Mouse (Mus musculus) left cerebral cortex, postnatal 10 days (tissue): ENCODE data around the gene Olfr822. TPM values are rescaled to one million over a fixed set of nuclear protein-coding genes. Genes with fewer than 3 reads are reported as not detected.
"Not testable (repeated sequence)": the region's sequence is repeated elsewhere in the genome, so short reads cannot be mapped to it uniquely, and the experiment has no call there.

Experiments
- DNase-seq, 2 experiments: peaks; one replicate each; pipeline ENCODE4 v3.0.0; 2021 to 2022; ENCODE audit warnings: low spot score in 2 of 2, mixed read lengths in 1 of 2; ENCODE audit errors: extremely low spot score in 1 of 2
- intact Hi-C: fragments of 180-260 bp; cut with DNase I; formaldehyde crosslinking; loops from one replicate; pipeline ENCODE4 v1.15.1; 2025
- total RNA-seq, 2 experiments: library from RNA; stranded (reverse); gene quantifications; 2 replicates each; pipeline ENCODE4 v1.2.3; 2021

The Olfr822 gene
- total RNA-seq: not detected

- intact Hi-C loops: no loop called here
- DNase-seq: no peak
Measured at GRCm38 (mm10) chr10:130070910-130071309, at the start of gene Olfr822. Olfr822 (plus strand) TSS chr10:130071210.

- intact Hi-C loops: no loop called here
- DNase-seq: no peak
Measured at GRCm38 (mm10) chr10:130030048-130030447, 41.0 kb upstream of the Olfr822 start, which contains the start of gene Olfr821. Olfr821 (plus strand) TSS chr10:130030348.

GRCm38 (mm10) chr10:130037096-130037495 lies 33.9 kb upstream of the Olfr822 start:
- intact Hi-C loops: no loop called here
- DNase-seq: no peak

GRCm38 (mm10) chr10:130092838-130093440 lies 21.9 kb downstream of the Olfr822 start:
- DNase-seq: peak; percentile 56 to 59
- intact Hi-C loops: loop anchor here (2.0 to 10.0 kb wide), 2 partner anchors 538 to 1066 kb away; no protein-coding TSS in a partner anchor

- intact Hi-C loops: loop anchor here (10.0 kb wide), 1 partner anchor 541 kb away; no protein-coding TSS in a partner anchor
- no peak for DNase-seq
Measured at GRCm38 (mm10) chr10:130096104-130096503, 25.1 kb downstream of the Olfr822 start.

- intact Hi-C loops, DNase-seq: not testable (repeated sequence)
Measured at GRCm38 (mm10) chr10:130115283-130115682, 44.3 kb downstream of the Olfr822 start, which contains the start of gene Olfr823. Olfr823 (minus strand) TSS chr10:130115383.

GRCm38 (mm10) chr10:130116045-130116444 lies 45.0 kb downstream of the Olfr822 start:
- intact Hi-C loops, DNase-seq: not testable (repeated sequence)

Other genes with a start within 250 kb of the Olfr822 start
- gene Olfr812, start 225.1 kb upstream of the Olfr822 start, total RNA-seq: not detected
- not detected for gene Olfr813, start 215.8 kb upstream of the Olfr822 start, total RNA-seq
- not detected for gene Olfr814, start 191.4 kb upstream of the Olfr822 start, total RNA-seq
- gene Olfr815, start 165.3 kb upstream of the Olfr822 start, total RNA-seq: not detected
- not detected for gene Olfr816, start 155.6 kb upstream of the Olfr822 start, total RNA-seq
- gene Olfr818, start 122.1 kb upstream of the Olfr822 start, total RNA-seq: not detected
- not detected for gene Olfr819, start 103.9 kb upstream of the Olfr822 start, total RNA-seq
- gene Olfr247, start 95.1 kb upstream of the Olfr822 start, total RNA-seq: not detected
- not detected for gene Gm10310, start 86.1 kb upstream of the Olfr822 start, total RNA-seq
- gene Olfr820, start 58.6 kb upstream of the Olfr822 start, total RNA-seq: not detected
- not detected for gene Olfr821, start 40.9 kb upstream of the Olfr822 start, total RNA-seq
- not detected for gene Olfr823, start 44.2 kb downstream of the Olfr822 start, total RNA-seq
- gene Olfr824, start 58.8 kb downstream of the Olfr822 start, total RNA-seq: not detected
- gene Olfr825, start 95.6 kb downstream of the Olfr822 start, total RNA-seq: not detected
- gene Olfr826, start 113.0 kb downstream of the Olfr822 start, total RNA-seq: not detected
- gene Olfr827, start 143.2 kb downstream of the Olfr822 start, total RNA-seq: not detected
- under 1 TPM in 1 of 2 experiments, not detected in 1; 0.19 TPM for gene Neurod4, start 209.0 kb downstream of the Olfr822 start, total RNA-seq